Mouse (Mus musculus) midbrain, embryonic 12.5 days (tissue): Measurements from ENCODE around the gene Ube2d1. TPM values are rescaled to one million over a fixed set of nuclear protein-coding genes. Genes with fewer than 3 reads are reported as not detected.

Source experiments
- ATAC-seq: fragments of 200-750 bp; cut with Nextera tagmentation; 2 replicates; pipeline ENCODE4 v1.8.0; 2017; ENCODE audit warnings: low read depth, moderate TSS enrichment, moderate library complexity; ENCODE audit not compliant: low FRiP score
- H3K27ac ChIP-seq: fragments of 300-500 bp; sonication (generic); replicated peaks from 2 replicates; pipeline ENCODE4 v1.5.1; 2016; ENCODE audit warnings: mild to moderate bottlenecking
- H3K27me3 ChIP-seq: fragments of 300-500 bp; sonication (generic); 2 replicates; pipeline ENCODE4 v1.6.1; 2016; ENCODE audit warnings: mild to moderate bottlenecking
- H3K36me3 ChIP-seq: fragments of 300-500 bp; sonication (generic); 2 replicates; pipeline ENCODE4 v1.6.1; 2016
- H3K4me1 ChIP-seq: fragments of 300-500 bp; sonication (generic); 2 replicates; pipeline ENCODE4 v1.6.1; 2016
- H3K4me2 ChIP-seq: fragments of 300-500 bp; sonication (generic); replicated peaks from 2 replicates; pipeline ENCODE4 v1.6.1; 2016; ENCODE audit warnings: mild to moderate bottlenecking, moderate library complexity
- H3K4me3 ChIP-seq: fragments of 300-500 bp; sonication (generic); 2 replicates; pipeline ENCODE4 v1.5.1; 2016; ENCODE audit warnings: mild to moderate bottlenecking
- H3K9ac ChIP-seq: fragments of 300-500 bp; sonication (generic); replicated peaks from 2 replicates; pipeline ENCODE4 v1.6.1; 2016; ENCODE audit warnings: mild to moderate bottlenecking, moderate library complexity
- H3K9me3 ChIP-seq: fragments of 300-500 bp; sonication (generic); 2 replicates; pipeline ENCODE4 v1.6.1; 2016; ENCODE audit warnings: mild to moderate bottlenecking
- WGBS: fragments of 180-500 bp; shearing (Covaris S2); methylation state at CpG from one replicate; pipeline ENCODE4 v1.1.7; 2016; 5-methylcytosine and 5-hydroxymethylcytosine counted together
- polyA plus RNA-seq: library from polyadenylated mRNA; unstranded; fragments of >200 nt; fragmentation: Nextera tagmentation; extraction: Ambion mirVana; gene quantifications from 2 replicates; pipeline ENCODE4 v1.2.1, GENCODE M21; 2016

Gene Ube2d1
- polyA plus RNA-seq, 1 experiment from 2014 or later, result 140 TPM

DNA sequence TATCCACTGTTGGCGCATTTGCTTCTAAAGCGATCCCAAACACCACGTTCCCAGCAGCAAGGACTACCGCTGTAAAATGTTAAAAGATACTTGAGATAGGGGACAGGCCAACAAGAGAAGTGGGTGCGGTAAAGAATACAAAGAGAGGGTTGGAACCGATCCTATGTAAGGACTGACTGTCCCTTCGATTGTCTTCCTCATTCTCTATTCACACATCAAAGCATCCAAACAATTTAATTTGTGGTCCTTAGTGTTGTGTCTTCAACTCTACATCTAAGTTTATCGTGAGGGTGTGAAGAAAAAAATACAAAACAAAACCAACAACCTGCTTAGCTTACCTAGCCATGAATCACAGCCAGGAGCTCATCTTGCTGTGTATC lies 941 bp downstream of the Ube2d1 start:
- Histone ChIP-seq H3K9me3 (no peaks in the 10 kb centered on the region), H3K4me3 (peak overlapping the region; percentile 95), H3K4me2 (peak overlapping the region; percentile 68), H3K27ac (peak overlapping the region; percentile 83), H3K4me1 (peaks cover 39% of the 10 kb centered on the region), H3K9ac (peak overlapping the region; percentile 97), H3K27me3 (peaks cover 15% of the 10 kb centered on the region), H3K36me3 (no peaks in the 10 kb centered on the region)
- 18% methylated on average over 8 of the region's 8 CpGs for WGBS
- no peak for ATAC-seq

DNA sequence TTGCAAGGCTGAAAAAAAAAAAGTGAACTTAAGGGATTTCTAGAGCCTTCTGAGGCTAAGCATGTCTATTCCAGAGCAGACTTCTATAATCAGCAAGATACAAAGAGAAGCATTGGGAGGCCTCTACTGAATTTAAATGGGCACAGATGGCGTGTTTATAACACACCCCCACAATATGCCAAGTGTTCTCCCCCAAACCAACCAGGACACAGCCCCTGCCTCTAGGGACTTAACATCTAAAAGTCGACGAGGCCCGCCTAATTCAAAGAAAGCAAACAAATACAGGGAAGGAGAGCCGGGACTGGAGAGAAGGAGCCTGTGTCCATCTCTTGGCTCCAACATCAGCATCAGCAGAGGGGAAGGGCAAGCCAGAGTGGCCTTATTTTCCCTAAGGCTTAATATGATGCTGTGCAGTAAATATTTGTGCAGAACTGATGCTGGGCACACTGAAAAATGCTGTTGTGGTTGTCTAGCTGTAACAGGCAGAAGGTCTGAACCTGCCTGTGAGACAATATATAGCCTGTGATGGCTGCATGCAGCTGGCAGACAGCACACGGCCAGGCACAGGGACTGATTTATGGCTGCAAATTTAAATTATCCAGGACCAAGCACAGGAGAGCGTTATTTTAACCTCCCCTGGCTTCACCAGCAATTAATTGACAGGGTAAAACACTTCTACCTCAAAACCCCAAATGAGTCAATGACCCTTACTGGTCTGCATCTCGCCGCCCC lies 11.9 kb downstream of the Ube2d1 start:
- WGBS, result 58% methylated on average over 9 of the region's 9 CpGs

DNA sequence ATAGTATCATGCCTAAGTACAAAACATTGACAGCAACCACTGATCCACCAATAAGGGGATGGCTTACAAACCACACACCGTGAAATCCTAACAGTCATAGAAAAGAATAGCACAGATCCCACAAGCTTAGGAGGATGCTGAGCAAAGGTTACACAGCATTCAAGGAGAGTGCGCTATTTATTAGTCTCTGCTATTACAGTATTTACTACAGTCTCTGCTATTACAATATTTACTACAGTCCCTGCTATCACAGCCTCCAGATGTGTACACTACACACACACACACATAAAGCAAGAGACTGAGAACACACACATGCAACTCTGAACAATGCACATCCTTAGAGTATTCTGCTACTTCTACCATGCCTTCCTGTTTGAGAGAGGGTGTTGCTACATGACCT lies 17.1 kb downstream of the Ube2d1 start:
- no peaks in the 10 kb centered on the region for H3K27me3 ChIP-seq
- WGBS, result 95% methylated on average over 2 of the region's 2 CpGs
- no peak overlapping the region for H3K27ac ChIP-seq
- H3K4me1 ChIP-seq, result peaks cover 11% of the 10 kb centered on the region
- H3K9ac ChIP-seq, result no peak overlapping the region
- no peak overlapping the region for H3K4me2 ChIP-seq
- no peaks in the 10 kb centered on the region for H3K9me3 ChIP-seq
- ATAC-seq, result no peak
- H3K4me3 ChIP-seq, result no peak overlapping the region
- no peaks in the 10 kb centered on the region for H3K36me3 ChIP-seq

More for the DNA sequence above, 11.9 kb downstream of the Ube2d1 start:
- peak overlapping the region; percentile 56; the same call in 1 of the 2 replicates for H3K27ac ChIP-seq
- H3K9me3 ChIP-seq, result no peaks in the 10 kb centered on the region
- H3K4me2 ChIP-seq, result no peak overlapping the region
- no peaks in the 10 kb centered on the region; the same call in 1 of the 2 replicates for H3K36me3 ChIP-seq
- no peaks in the 10 kb centered on the region for H3K27me3 ChIP-seq
- H3K9ac ChIP-seq, result no peak overlapping the region
- H3K4me1 ChIP-seq, result peaks cover 10% of the 10 kb centered on the region
- H3K4me3 ChIP-seq, result no peak overlapping the region
- peak; percentile 54; the same call in 1 of the 2 replicates for ATAC-seq

DNA sequence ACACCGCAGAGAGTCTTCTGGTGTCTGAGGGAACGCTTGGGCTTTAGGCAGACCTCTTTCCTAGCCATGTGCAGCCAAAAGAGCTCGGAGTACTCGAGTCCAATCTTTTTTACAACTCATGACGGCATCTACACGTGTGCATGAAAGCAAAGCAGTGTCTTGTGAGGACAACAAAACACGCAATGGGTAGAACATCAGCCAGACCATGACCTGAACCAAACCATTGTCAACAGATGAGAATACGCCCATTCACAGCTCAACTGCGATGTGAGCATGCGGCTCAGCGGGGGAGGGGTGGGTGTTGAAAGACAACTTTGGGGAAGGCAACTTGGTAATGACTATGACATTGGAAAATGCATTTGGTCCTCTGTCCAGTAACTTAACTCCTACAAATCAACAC lies 17.6 kb downstream of the Ube2d1 start:
- Histone ChIP-seq H3K27ac (no peak overlapping the region), H3K4me3 (no peak overlapping the region), H3K4me2 (no peak overlapping the region), H3K9ac (no peak overlapping the region), H3K9me3 (no peaks in the 10 kb centered on the region), H3K4me1 (peaks cover 9% of the 10 kb centered on the region), H3K27me3 (no peaks in the 10 kb centered on the region), H3K36me3 (no peaks in the 10 kb centered on the region)
- 88% methylated on average over 11 of the region's 11 CpGs for WGBS
- no peak for ATAC-seq

DNA sequence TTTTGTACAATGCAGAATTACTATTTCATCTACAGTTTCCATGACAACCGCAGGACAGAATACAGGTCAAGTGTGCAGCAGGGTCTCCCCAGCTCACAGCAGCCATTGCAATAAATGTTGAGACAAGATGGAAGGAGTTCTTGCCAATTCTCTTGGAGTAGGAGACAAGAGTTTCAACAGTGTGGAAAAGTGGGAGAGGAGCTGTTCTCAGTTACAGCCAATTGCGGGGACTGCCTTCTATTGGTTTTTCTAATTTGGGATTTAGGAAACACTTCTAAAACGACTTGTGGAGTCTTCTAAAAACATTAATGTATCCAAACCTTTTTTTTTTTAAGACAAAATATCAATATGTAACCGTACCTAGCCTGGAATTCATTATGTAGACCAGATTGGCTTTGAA lies 20.0 kb downstream of the Ube2d1 start:
- Histone ChIP-seq H3K4me2 (no peak overlapping the region), H3K4me3 (no peak overlapping the region), H3K9ac (no peak overlapping the region), H3K9me3 (no peaks in the 10 kb centered on the region), H3K4me1 (peaks cover 14% of the 10 kb centered on the region), H3K36me3 (peaks cover 17% of the 10 kb centered on the region; the same call in 1 of the 2 replicates), H3K27ac (no peak overlapping the region), H3K27me3 (no peaks in the 10 kb centered on the region)
- WGBS, result 89% methylated on average over 4 of the region's 4 CpGs
- no peak for ATAC-seq

DNA sequence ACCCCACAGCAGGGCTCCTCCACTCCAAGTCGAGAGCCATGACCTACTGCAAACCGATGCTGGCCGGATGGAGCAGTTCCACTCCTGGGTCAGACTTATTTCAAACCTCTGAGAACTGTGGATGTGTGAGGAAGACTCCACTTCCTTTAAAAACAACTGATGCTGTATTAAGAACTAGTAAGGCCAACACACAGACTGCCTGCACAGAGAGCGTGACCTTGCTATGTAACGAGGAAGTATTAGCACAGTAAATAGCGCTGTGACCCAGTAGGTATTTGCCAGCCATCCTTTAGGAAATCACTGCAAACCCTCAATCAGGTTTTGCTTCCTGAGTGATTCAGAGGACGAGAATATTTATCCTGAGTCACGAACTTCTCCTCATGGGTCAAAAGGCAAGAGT lies 23.4 kb downstream of the Ube2d1 start:
- Histone ChIP-seq H3K27ac (no peak overlapping the region; the same call in 1 of the 2 replicates), H3K36me3 (peaks cover 41% of the 10 kb centered on the region), H3K9ac (no peak overlapping the region), H3K9me3 (no peaks in the 10 kb centered on the region), H3K4me2 (no peak overlapping the region), H3K4me3 (no peak overlapping the region), H3K27me3 (no peaks in the 10 kb centered on the region), H3K4me1 (0 out of 2 replicates have a peak, but pooled peaks cover 5% of the 10 kb centered on the region)
- 78% methylated on average over 8 of the region's 8 CpGs for WGBS
- ATAC-seq, result no peak

DNA sequence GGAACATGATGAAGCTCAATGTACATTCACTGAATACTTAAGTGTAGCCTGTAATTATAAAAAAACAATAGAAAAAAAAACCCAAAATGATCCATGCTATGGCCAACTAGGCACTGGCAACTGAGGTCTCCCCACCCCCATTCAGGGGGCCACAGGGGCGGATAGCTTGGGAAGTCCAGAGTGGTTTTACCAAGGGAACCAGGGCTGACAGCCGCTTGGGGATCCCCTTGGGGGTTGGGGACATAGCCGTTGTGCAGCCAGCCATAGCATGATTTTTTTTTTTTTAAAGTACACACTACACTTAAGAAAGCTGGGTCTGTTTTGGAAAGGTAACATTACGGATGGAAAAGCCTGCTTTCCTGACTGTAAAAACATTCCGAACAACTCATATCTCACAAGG lies 26.1 kb downstream of the Ube2d1 start:
- 78% methylated on average over 5 of the region's 5 CpGs for WGBS

DNA sequence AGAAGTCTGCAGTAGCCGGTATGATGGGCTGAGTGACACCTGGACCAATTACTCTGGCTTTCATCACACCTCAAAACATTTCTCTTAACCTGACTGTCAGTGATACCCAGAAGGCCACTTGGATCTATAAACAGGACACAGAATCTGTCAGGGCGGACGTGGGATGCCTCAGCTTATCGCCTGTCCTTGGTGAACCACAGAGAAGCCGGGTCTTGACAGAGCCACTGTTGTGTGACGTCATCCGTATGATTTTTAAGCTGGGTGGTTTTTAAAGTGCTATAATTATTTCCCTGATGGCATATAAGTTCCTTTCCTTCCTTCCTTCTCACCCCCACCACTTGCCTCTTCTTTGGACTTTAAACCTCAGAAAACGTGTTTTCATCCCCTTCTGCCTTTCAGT lies 26.5 kb downstream of the Ube2d1 start:
- Histone ChIP-seq H3K36me3 (peaks cover 61% of the 10 kb centered on the region), H3K27ac (no peak overlapping the region), H3K4me1 (0 out of 2 replicates have a peak, but pooled peaks cover 5% of the 10 kb centered on the region), H3K4me3 (no peak overlapping the region), H3K9ac (no peak overlapping the region), H3K9me3 (no peaks in the 10 kb centered on the region), H3K4me2 (no peak overlapping the region), H3K27me3 (no peaks in the 10 kb centered on the region)
- 84% methylated on average over 8 of the region's 8 CpGs for WGBS
- no peak for ATAC-seq

More for the DNA sequence above, 26.1 kb downstream of the Ube2d1 start:
- H3K9ac ChIP-seq, result no peak overlapping the region
- H3K27ac ChIP-seq, result no peak overlapping the region
- no peak overlapping the region for H3K4me3 ChIP-seq
- no peaks in the 10 kb centered on the region for H3K9me3 ChIP-seq
- no peak overlapping the region for H3K4me2 ChIP-seq
- ATAC-seq, result no peak
- H3K27me3 ChIP-seq, result no peaks in the 10 kb centered on the region
- peaks cover 61% of the 10 kb centered on the region for H3K36me3 ChIP-seq
- H3K4me1 ChIP-seq, result 0 out of 2 replicates have a peak, but pooled peaks cover 5% of the 10 kb centered on the region

DNA sequence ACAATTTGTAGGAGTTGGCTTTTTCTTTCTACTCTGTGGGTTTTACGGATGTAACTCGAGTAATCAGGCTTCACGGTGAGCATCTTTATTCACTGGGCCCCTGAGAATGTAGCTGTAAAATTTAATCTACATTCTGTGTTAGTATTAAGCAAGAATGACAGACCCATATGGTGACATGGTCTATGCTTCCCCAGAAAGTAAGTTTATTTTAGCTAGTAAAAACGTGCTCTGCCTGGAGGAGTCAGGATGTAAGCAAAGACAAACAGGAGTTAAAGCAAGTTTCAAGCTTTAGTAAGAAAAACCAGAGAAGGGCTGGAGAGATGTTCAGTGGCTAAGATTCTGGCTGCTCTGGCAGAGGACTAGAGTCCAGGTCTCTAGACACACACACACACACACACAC lies 31.9 kb downstream of the Ube2d1 start:
- H3K9ac ChIP-seq, result no peak overlapping the region
- WGBS, result 76% methylated on average over 4 of the region's 4 CpGs
- H3K4me1 ChIP-seq, result no peaks in the 10 kb centered on the region
- no peak overlapping the region for H3K4me2 ChIP-seq
- no peaks in the 10 kb centered on the region for H3K27me3 ChIP-seq
- no peak overlapping the region for H3K27ac ChIP-seq
- H3K9me3 ChIP-seq, result no peaks in the 10 kb centered on the region
- H3K36me3 ChIP-seq, result peaks cover 27% of the 10 kb centered on the region
- no peak for ATAC-seq
- no peak overlapping the region for H3K4me3 ChIP-seq

DNA sequence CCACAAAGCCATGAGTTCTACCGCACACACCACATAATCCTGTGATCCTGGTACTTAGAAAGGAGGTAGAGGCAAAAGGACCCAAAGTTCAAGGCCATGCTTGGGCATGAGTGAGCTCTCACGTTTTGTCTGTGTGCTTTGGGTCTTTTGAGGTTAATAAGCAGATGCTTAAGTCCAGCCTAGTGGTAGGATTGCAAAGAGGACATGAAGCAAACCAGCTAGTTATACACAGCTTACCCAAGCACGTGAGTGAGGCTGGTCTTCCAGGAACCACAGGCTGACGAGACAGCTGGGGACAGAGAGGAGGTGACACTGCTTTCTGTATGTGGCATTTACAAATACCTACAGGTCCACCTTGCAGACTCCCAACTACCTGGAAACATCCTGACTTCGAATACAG lies 32.6 kb downstream of the Ube2d1 start:
- no peak for ATAC-seq
- Histone ChIP-seq H3K36me3 (peaks cover 21% of the 10 kb centered on the region), H3K4me2 (no peak overlapping the region), H3K9ac (no peak overlapping the region), H3K27me3 (no peaks in the 10 kb centered on the region), H3K27ac (no peak overlapping the region), H3K9me3 (no peaks in the 10 kb centered on the region), H3K4me1 (no peaks in the 10 kb centered on the region), H3K4me3 (no peak overlapping the region)
- WGBS, result 73% methylated on average over 5 of the region's 5 CpGs

DNA sequence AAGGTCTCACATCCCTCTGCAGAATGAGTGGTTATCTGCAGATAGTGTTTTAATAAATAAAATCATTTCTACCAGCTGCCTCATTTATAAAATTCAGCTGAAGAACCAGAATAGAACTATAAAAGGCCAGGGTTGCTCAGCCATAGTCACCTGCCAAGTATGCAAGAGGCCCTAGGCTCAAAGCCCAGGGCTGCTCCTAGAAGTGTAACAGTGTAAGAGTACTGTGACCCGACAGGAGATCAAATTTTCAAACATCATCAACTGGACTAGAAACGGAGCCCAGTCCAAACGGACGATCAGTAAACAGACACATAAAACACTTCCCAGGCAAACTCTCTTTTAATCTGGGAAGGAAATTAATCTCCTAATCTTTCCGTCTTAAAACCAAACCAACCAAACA lies 33.2 kb downstream of the Ube2d1 start:
- no peak overlapping the region for H3K4me3 ChIP-seq
- no peaks in the 10 kb centered on the region for H3K4me1 ChIP-seq
- H3K4me2 ChIP-seq, result no peak overlapping the region
- no peaks in the 10 kb centered on the region for H3K27me3 ChIP-seq
- WGBS, result 90% methylated on average over 5 of the region's 5 CpGs
- peaks cover 21% of the 10 kb centered on the region for H3K36me3 ChIP-seq
- H3K9ac ChIP-seq, result no peak overlapping the region
- no peaks in the 10 kb centered on the region for H3K9me3 ChIP-seq
- H3K27ac ChIP-seq, result no peak overlapping the region
- no peak for ATAC-seq

DNA sequence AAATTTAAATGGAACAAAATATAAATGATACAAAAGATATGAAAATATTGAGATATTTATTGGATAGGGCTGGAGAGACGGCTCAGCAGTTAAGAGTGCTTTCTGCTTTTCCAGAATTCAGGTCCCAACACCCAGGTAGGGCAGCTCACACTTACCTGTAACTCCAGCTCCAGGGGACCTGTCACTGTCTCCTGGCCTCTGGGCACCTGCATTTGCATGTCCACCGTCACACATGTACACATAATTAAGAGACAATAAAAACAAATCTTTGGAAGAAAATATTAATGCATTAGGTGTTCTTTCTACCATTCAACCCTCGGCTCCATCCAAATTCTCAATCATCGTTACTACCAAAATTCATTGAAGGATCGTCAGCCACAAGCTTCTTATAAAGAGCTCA lies 33.8 kb downstream of the Ube2d1 start:
- H3K27ac ChIP-seq, result no peak overlapping the region
- H3K4me2 ChIP-seq, result no peak overlapping the region
- no peaks in the 10 kb centered on the region for H3K4me1 ChIP-seq
- H3K36me3 ChIP-seq, result peaks cover 17% of the 10 kb centered on the region
- no peaks in the 10 kb centered on the region for H3K9me3 ChIP-seq
- H3K27me3 ChIP-seq, result no peaks in the 10 kb centered on the region
- 88% methylated on average over 5 of the region's 5 CpGs for WGBS
- no peak overlapping the region for H3K4me3 ChIP-seq
- no peak for ATAC-seq
- no peak overlapping the region for H3K9ac ChIP-seq

DNA sequence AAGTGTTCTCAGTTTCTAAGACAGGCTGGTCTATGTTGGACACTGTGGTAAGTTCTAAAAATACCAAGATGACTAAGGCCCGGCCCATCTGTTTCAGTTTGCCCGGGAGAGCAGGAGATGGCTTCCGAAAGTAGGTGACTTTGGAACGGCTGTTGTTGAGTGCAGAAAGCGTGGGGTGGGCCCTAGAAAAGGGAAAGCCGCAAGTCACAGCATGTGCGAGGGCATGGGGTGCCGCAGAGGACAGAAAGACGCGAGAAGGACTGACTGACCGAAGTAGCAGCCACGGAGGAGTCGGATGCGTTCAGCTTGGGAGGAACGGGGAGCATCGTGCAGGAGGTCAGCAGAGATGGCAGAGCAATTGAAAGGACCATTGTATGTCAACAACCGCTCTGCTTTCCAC lies 34.6 kb downstream of the Ube2d1 start:
- Histone ChIP-seq H3K9me3 (no peaks in the 10 kb centered on the region), H3K27me3 (no peaks in the 10 kb centered on the region), H3K4me3 (no peak overlapping the region), H3K36me3 (peaks cover 11% of the 10 kb centered on the region), H3K4me2 (no peak overlapping the region), H3K4me1 (no peaks in the 10 kb centered on the region), H3K9ac (no peak overlapping the region), H3K27ac (no peak overlapping the region)
- no peak for ATAC-seq
- WGBS, result 86% methylated on average over 17 of the region's 17 CpGs
